Mouse (Mus musculus) cortical plate, adult 2 months (tissue): ENCODE results near the gene Wdr27. TPM values are rescaled to one million over a fixed set of nuclear protein-coding genes. Genes with fewer than 3 reads are reported as not detected.
"Not testable (repeated sequence)": the region's sequence is repeated elsewhere in the genome, so short reads cannot be mapped to it uniquely, and the experiment has no call there.

ENCODE experiments used
- H3K27ac ChIP-seq: fragments of 200-500 bp; 2 replicates; pipeline ENCODE4 v1.5.1; 2012; ENCODE audit warnings: low read length, control low read depth, inconsistent platforms; ENCODE audit not compliant: insufficient read depth
- H3K4me1 ChIP-seq: fragments of 200-500 bp; 2 replicates; pipeline ENCODE4 v1.6.1; 2011; ENCODE audit warnings: low read length; ENCODE audit not compliant: control insufficient read depth, insufficient read depth
- H3K4me3 ChIP-seq: fragments of 200-500 bp; 2 replicates; pipeline ENCODE4 v1.5.1; 2011; ENCODE audit warnings: mild to moderate bottlenecking, low read length, control low read depth; ENCODE audit not compliant: insufficient read depth
- CTCF ChIP-seq: fragments of 200-500 bp; IDR thresholded peaks from 2 replicates; pipeline ENCODE4 v1.5.1; 2011; ENCODE audit warnings: mild to moderate bottlenecking, control low read depth, low read length; ENCODE audit not compliant: insufficient read depth; ENCODE audit errors: extremely low read depth
- POLR2A ChIP-seq: fragments of 200-500 bp; IDR thresholded peaks from 2 replicates; pipeline ENCODE4 v1.6.1; 2011; ENCODE audit warnings: mild to moderate bottlenecking, low read length, control low read depth; ENCODE audit not compliant: insufficient read depth; ENCODE audit errors: extremely low read depth
- polyA plus RNA-seq: library from polyadenylated mRNA; depleted of rRNA; stranded (reverse); fragments of >200 nt; gene quantifications from 2 replicates; pipeline ENCODE4 v1.2.3, GENCODE M21; 2012

The Wdr27 gene
- polyA plus RNA-seq, 1 experiment: 6.0 TPM

DNA sequence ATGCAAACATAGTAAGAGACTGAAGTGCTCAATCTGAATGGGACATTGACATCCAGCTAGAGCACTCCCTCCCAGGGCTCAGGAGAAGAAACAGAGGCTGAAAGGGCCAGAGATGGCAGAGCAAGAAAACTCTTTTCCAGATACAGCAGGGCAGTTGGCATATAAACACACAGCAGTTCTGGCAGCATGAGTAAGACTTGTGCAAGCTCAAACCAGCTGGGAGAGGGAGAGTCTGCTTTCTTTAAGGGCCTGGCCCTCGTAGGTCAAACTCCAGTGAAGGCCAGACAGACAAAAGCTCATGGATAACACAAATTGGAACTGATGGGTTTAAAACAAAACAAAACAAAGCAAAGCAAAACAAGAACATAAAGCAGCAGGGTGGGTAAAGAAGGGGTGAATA is 36.3 kb downstream of the Wdr27 start:
- no peak overlapping the region for H3K4me3 ChIP-seq
- no peak overlapping the region for H3K27ac ChIP-seq
- TF ChIP-seq POLR2A (no peak), CTCF (no peak)
- no peaks in the 10 kb centered on the region for H3K4me1 ChIP-seq

DNA sequence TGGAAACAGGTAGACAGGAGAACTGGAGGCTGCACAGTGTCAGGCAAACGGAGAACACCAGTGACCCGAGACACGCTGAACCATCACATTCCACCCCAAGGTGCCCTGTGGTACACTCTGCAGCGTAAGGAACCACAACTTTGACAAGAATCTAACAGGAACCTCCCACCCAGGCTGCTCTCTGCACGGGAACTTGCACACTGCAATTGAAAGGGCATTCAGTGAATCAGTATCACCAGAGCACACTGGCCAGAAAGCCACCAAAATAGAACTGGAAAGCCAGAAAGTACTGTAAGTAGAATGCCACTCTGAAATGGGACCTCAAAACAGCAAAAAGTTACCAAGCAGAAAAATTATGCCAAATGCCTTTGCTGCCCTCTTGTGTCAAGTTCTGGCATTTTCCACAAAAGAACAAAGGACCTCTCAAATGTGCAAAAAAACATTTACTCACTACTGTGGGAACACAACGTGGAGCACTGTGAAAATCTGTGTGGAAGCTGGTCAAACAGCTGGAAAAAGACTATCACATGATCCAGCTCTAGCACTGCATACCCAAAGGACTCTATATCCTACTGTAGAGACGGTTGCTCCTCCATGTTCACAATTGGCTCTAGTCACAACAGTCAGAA is 38.2 kb downstream of the Wdr27 start:
- H3K27ac ChIP-seq: no peak overlapping the region
- H3K4me3 ChIP-seq: no peak overlapping the region
- no peaks in the 10 kb centered on the region for H3K4me1 ChIP-seq
- TF ChIP-seq POLR2A (no peak), CTCF (peak; percentile 66; the same call in 1 of the 2 replicates)

DNA sequence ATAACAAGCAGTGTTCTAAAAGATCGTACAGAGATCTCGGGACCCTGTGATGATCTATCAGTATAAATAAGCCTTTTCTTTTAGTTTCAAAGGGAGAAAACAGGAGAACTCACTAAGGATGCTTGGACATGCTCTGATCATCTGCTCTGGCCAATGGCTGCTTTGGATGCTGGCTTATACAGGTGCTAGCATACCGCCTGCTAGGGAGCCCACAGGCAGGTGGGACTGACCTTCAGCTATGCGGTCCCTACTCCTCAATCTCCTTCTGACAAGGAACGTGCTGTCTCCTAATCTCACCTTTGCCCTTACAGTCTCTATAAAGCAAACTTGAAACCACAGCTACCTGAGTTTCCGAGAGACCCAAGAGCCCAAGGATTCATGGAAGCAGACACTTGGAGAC is 38.8 kb downstream of the Wdr27 start:
- Histone ChIP-seq H3K4me1 (no peaks in the 10 kb centered on the region), H3K27ac (no peak overlapping the region), H3K4me3 (no peak overlapping the region)
- TF ChIP-seq POLR2A (no peak), CTCF (no peak)

DNA sequence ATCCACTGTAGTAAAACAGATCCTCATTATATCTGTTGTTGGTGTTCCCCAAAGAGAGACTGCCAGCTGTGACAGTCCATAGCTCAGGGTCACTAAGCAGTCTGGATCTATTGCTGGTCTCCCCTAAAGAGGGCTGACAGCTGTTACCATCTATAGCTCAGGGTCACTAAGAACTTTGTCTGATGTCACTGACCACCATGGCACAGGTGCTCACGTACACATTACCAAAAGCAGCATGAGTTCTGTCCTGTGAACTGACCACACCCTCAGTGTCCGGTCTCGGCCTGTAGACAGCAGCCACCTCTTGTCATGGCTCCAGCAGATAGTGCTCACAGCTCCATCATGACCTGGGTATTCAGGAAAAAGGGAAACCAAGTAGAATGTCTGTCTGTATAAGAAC is 39.7 kb downstream of the Wdr27 start:
- no peaks in the 10 kb centered on the region for H3K4me1 ChIP-seq
- H3K27ac ChIP-seq: no peak overlapping the region
- no peak overlapping the region for H3K4me3 ChIP-seq
- TF ChIP-seq CTCF: no peak
- TF ChIP-seq POLR2A: no peak

DNA sequence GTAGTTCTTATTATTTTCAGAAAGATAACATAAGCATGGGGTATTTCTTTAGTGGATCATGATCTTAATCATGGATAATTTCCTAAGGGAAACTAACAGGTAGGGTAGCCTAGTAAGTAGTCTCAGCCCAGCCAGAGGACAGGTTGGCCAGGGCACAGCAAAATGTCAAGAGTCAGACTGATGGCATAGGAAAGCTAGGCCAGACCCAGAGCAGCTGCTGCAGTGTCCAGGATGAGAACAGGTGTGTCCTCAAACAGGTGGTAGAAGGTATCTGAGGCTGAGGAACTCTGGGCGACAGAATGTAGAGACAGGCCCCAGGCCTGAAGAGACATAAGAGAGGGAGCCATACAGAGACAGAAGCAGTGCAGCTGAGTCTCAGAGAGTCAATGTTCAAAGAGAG is 44.0 kb downstream of the Wdr27 start:
- no peaks in the 10 kb centered on the region for H3K4me1 ChIP-seq
- no peak for TF ChIP-seq CTCF
- no peak for TF ChIP-seq POLR2A
- H3K4me3 ChIP-seq: no peak overlapping the region
- no peak overlapping the region for H3K27ac ChIP-seq

DNA sequence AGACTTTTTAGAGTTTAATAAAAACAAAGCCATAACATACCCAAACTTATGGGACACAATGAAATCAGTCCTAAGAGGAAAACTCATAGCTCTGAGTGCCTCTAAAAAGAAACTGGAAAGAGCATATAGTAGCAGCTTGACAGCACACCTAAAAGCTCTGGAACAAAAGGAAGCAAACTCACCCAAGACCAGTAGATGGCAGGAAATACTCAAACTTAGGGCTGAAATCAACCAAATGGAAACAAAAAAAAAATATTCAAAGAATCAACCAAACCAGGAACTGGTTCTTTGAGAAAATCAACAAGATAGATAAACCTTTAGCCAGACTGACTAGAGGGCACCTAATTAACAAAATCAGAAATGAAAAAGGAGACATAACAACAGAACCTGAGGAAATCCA is 47.9 kb downstream of the Wdr27 start:
- not testable (repeated sequence) for H3K4me1 ChIP-seq, H3K27ac ChIP-seq, H3K4me3 ChIP-seq

DNA sequence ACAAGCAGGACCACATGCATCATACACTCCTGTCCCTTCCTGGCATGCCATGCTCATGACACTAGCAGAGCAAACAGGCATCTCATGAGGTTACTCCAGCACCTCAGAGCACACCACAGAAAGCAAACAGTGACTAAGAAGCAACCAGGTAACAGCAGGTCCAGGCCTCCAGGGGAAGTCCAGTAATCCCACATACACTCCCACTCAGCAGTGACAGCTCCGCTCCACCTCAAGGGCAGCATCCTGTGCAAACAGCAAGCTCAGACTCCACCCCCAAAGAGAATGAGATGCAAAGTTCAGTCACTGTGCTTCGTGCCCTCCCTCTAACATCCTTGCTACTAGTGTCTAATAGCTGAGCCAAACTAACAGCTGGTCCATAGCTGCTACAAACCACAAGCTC is 56.0 kb downstream of the Wdr27 start:
- TF ChIP-seq CTCF: no peak
- TF ChIP-seq POLR2A: no peak
- H3K27ac ChIP-seq: no peak overlapping the region
- H3K4me1 ChIP-seq: no peaks in the 10 kb centered on the region
- no peak overlapping the region for H3K4me3 ChIP-seq

DNA sequence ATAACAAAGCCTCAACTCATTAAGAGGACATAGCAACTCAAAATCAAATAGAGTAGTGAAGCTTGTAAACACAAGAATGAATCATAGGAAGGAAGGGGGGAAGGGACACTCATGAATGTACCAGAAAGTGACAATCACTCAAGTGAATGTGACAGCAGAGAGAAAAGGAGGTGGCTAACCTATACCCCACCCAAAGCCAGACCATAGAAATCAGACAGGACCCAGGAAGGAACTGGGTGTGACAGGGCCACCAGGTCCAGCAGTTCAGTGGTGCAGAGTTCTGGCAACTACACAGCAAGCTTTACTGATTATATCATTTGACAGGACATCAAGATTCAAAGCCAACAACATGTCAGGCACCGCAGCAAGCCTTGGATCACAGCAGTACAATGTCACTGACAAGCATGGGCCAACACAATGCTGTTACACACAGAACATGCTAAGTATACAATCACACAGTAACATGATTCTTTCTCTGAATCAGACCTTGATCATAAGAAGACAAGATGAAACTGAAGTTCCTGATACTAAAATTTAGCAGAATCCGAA is 68.2 kb downstream of the Wdr27 start:
- H3K27ac ChIP-seq: no peak overlapping the region
- H3K4me1 ChIP-seq: no peaks in the 10 kb centered on the region
- TF ChIP-seq CTCF (no peak), POLR2A (no peak)
- H3K4me3 ChIP-seq: no peak overlapping the region

DNA sequence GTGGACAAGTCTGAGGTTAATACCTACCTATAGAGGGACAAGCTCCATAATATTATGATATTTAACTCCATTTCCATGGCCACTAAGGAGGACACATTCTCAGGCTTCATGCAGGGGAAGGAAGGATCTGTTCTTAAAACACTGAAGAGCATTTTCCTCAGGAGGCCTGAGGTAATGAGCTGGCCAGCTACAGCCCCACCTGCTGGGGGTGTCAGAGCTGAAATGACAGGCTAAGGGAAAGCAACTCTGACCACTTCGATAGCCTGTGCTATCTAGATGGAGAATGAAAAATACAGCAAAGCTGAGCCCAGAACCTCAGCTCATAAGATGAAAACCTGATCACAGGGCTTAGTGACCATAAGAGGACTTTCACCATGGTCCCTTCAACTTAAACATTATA is 82.7 kb downstream of the Wdr27 start:
- TF ChIP-seq CTCF (no peak), POLR2A (no peak)
- H3K4me1 ChIP-seq: no peaks in the 10 kb centered on the region
- no peak overlapping the region for H3K4me3 ChIP-seq
- H3K27ac ChIP-seq: no peak overlapping the region

DNA sequence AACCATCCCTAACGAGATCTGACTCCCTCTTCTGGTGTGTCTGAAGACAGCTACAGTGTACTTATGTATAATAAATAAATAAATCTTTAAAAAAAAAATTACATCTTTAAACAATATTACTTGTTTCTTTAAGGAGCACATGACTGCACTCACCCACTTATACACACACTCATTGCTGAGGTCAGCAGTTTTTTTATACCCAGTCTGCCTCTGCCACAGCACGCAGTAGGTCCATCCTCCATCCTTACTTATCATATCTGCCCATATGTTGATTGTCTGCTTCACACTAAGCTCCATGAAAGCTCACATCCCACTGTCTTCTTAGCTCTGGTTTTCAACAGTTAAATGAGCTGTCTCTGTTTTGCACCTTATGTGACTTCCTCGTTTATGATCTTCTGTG is 95.2 kb downstream of the Wdr27 start:
- Histone ChIP-seq H3K27ac (no peak overlapping the region), H3K4me3 (no peak overlapping the region), H3K4me1 (no peaks in the 10 kb centered on the region)
- TF ChIP-seq CTCF (no peak), POLR2A (no peak)

DNA sequence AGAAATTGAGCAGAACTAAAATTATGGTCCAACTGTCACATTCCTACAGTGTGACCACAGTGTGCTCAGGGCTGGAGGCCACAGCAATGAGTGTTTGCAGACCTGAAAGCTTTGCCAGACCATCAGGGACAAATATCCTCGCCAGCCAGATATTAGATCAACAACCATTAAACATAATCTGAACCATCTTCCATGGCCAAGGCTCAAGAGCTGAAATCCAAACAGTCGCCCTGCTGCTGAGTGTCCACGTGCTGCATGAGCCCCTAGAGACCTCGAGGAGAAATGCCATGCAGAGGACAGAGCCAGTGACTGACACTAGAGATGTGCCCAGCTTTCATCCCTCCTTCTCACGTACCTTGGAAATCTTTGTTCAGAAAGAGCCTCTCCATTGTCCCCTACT is 96.1 kb downstream of the Wdr27 start:
- Histone ChIP-seq H3K4me1 (no peaks in the 10 kb centered on the region), H3K27ac (no peak overlapping the region), H3K4me3 (no peak overlapping the region)
- TF ChIP-seq POLR2A (no peak), CTCF (no peak)
